Mouse (Mus musculus): ENCODE results near the gene Lancl3.

DNA sequence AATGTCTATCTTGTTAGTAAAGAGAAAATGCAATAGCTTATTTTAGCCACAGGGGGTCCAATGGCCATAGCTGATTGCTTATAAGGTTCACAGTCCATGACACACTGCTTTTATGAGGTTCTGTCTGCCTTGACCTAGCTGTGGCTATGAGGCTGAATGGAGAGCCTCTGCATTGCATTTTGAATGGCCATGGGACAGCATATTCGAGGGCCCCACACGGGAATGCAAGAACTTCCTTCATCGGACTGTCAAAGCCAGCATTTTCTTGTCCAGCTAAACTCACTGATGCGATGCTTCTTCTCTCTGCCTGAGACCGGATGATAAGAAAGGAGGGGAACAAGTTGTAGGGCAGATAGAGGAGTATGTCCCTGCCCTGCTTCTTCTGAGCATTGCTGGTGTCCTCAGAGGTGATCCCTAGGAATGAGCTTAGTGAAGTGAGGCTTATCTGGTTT, 98.7 kb downstream of the Lancl3 start:
- TF ChIP-seq MAX (IDR thresholded peaks at IDR 0.05), result no peak
- TF ChIP-seq CTCF (IDR thresholded peaks at IDR 0.05; ENCODE audit: control insufficient read depth, insufficient read depth, insufficient read length), result no peak
- TF ChIP-seq MYOG (IDR thresholded peaks at IDR 0.05; ENCODE audit: control insufficient read depth, extremely low read depth, insufficient read length), result no peak
- no peak for TF ChIP-seq MYOD1 (IDR thresholded peaks at IDR 0.05; ENCODE audit: control insufficient read depth, insufficient read length, low read depth)
- no peak for TF ChIP-seq USF1 (IDR thresholded peaks at IDR 0.05; ENCODE audit: low read depth)
